Mouse (Mus musculus) stomach, postnatal 0 days (tissue): ENCODE data around the gene Capn2.

Source experiments
- CTCF ChIP-seq: IDR thresholded peaks from 2 replicates; pipeline ENCODE4 v1.5.1; 2016; ENCODE audit warnings: antibody characterized with exemption, low read depth, mild to moderate bottlenecking, moderate library complexity
- EP300 ChIP-seq: optimal IDR thresholded peaks from 2 replicates; pipeline ENCODE3; 2016; ENCODE audit warnings: antibody characterized with exemption

DNA sequence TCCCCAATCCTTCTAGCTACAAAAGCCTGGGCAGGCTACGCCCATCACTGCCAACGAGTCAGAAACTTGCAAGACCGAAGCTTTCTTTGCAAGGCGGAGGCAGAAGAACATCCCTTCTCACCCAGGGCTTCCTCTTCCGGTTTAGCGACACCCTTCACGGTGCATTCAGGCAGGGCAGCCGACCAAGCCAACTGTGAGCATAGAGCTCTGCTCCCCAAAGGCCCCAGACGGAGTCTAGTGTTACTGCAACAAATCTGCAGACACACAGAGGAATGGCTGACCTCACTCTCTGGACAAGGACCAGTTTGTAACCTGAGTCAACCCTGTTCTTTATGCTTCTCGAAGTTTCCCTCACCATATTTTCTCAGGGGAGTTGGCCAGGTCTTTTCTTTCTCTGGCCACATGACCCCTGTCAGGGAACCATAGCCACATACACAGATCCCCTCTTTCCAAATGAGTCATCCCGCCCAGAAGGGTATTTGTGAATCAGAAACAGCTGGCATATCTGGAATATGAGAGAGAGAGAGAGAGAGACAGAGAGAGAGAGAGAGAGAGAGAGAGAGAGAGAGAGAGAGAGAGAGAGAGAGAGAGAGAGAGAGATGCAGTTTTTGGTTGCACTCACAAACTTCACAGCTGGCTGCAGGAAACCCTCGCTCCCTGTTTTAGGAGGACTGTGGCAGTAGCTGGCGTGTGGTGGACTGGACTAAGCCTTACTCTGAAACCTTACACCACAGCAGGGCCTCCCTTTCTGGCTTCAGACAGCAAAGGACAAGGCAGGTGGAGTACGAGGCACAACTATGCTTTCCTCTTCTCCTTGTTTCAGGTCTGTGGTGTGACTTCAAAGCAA lies 2.9 kb upstream of the Capn2 start:
- TF ChIP-seq CTCF: peak; percentile 29
- TF ChIP-seq EP300: no peak
